Mouse (Mus musculus) T-helper 2 cell (primary cell): ENCODE measurements around the gene Gm4871.
"Not testable (repeated sequence)": the region's sequence is repeated elsewhere in the genome, so short reads cannot be mapped to it uniquely, and the experiment has no call there.

Experiments
- in situ Hi-C: fragments of 300-600 bp; cut with MboI, MseI; formaldehyde crosslinking; loops from one replicate; pipeline ENCODE4 v1.15.1; 2025; ENCODE audit warnings: high pct_unique_total_duplicates

Gene Gm4871

GRCm38 (mm10) chr5:145032391-145032790, at the start of gene Gm4871:
TSS of gene Gm4871 (minus strand) at chr5:145032754.
- in situ Hi-C loops, result not testable (repeated sequence)

GRCm38 (mm10) chr5:145081866-145082613, 49.5 kb upstream of the Gm4871 start:
- in situ Hi-C loops, result no loop called here

GRCm38 (mm10) chr5:145075081-145075480, 42.5 kb upstream of the Gm4871 start:
- in situ Hi-C loops, result loop anchor here (10.0 kb wide), 1 partner anchor 300 kb away; no protein-coding TSS in a partner anchor

- in situ Hi-C loops, result loop anchor here (10.0 kb wide), 1 partner anchor 297 kb away; no protein-coding TSS in a partner anchor
Measured at GRCm38 (mm10) chr5:145071342-145071741, 38.8 kb upstream of the Gm4871 start.

- in situ Hi-C loops, result loop anchor here (10.0 kb wide), 1 partner anchor 295 kb away; no protein-coding TSS in a partner anchor
Measured at GRCm38 (mm10) chr5:145069707-145070106, 37.2 kb upstream of the Gm4871 start.

GRCm38 (mm10) chr5:145068863-145069262, 36.3 kb upstream of the Gm4871 start:
- in situ Hi-C loops, result no loop called here

GRCm38 (mm10) chr5:145064765-145065340, 32.3 kb upstream of the Gm4871 start:
- in situ Hi-C loops, result no loop called here

- in situ Hi-C loops, result no loop called here
Measured at GRCm38 (mm10) chr5:145059524-145059923, 27.0 kb upstream of the Gm4871 start.

GRCm38 (mm10) chr5:145058722-145059121, 26.2 kb upstream of the Gm4871 start:
- in situ Hi-C loops, result no loop called here

- in situ Hi-C loops, result no loop called here
Measured at GRCm38 (mm10) chr5:145057907-145058306, 25.4 kb upstream of the Gm4871 start.

- in situ Hi-C loops, result not testable (repeated sequence)
Measured at GRCm38 (mm10) chr5:145054187-145054586, 21.6 kb upstream of the Gm4871 start.

- in situ Hi-C loops, result not testable (repeated sequence)
Measured at GRCm38 (mm10) chr5:145042690-145043089, 10.1 kb upstream of the Gm4871 start, which contains the start of gene 1700018F24Rik. TSS of gene 1700018F24Rik (plus strand) at chr5:145042990.

GRCm38 (mm10) chr5:145041628-145042027, 9.1 kb upstream of the Gm4871 start:
- in situ Hi-C loops, result no loop called here

GRCm38 (mm10) chr5:145030476-145030875, 2.1 kb downstream of the Gm4871 start:
- in situ Hi-C loops, result not testable (repeated sequence)

- in situ Hi-C loops, result loop anchor here (25.0 kb wide), 1 partner anchor 483 kb away; the partner anchor contains the start of gene Nptx2
Measured at GRCm38 (mm10) chr5:145020712-145021111, 11.8 kb downstream of the Gm4871 start.

GRCm38 (mm10) chr5:145020254-145020653, 12.3 kb downstream of the Gm4871 start:
- in situ Hi-C loops, result loop anchor here (25.0 kb wide), 1 partner anchor 483 kb away; the partner anchor contains the start of gene Nptx2

- in situ Hi-C loops, result loop anchor here (10.0 to 25.0 kb wide), 2 partner anchors 479 to 1242 kb away; partner anchors contain the start of gene Nptx2
Measured at GRCm38 (mm10) chr5:145016761-145017160, 15.8 kb downstream of the Gm4871 start.

GRCm38 (mm10) chr5:145014278-145014677, 18.3 kb downstream of the Gm4871 start:
- in situ Hi-C loops, result loop anchor here (10.0 to 25.0 kb wide), 2 partner anchors 477 to 1239 kb away; partner anchors contain the start of gene Nptx2

- in situ Hi-C loops, result loop anchor here (25.0 kb wide), 1 partner anchor 472 kb away; the partner anchor contains the start of gene Nptx2
Measured at GRCm38 (mm10) chr5:145008878-145009659, 23.5 kb downstream of the Gm4871 start.

- in situ Hi-C loops, result loop anchor here (25.0 kb wide), 1 partner anchor 468 kb away; the partner anchor contains the start of gene Nptx2
Measured at GRCm38 (mm10) chr5:145005596-145005995, 27.0 kb downstream of the Gm4871 start.

- in situ Hi-C loops, result loop anchor here (25.0 kb wide), 1 partner anchor 467 kb away; the partner anchor contains the start of gene Nptx2
Measured at GRCm38 (mm10) chr5:145004495-145004894, 28.1 kb downstream of the Gm4871 start.
